Mouse (Mus musculus) liver, embryonic 16.5 days (tissue): ENCODE results near the gene Tgoln1. TPM values are rescaled to one million over a fixed set of nuclear protein-coding genes. Genes with fewer than 3 reads are reported as not detected.
A peak's percentile ranks its signal among the peaks of the same experiment; 100 is the strongest.

Experiments used
- ATAC-seq: fragments of 200-750 bp; cut with Nextera tagmentation; 2 replicates; pipeline ENCODE4 v1.8.0; 2017; ENCODE audit warnings: low read depth, mild to moderate bottlenecking, moderate number of reproducible peaks, moderate library complexity
- H3K27ac ChIP-seq: fragments of 300-500 bp; sonication (generic); 2 replicates; pipeline ENCODE4 v1.5.1; 2014; ENCODE audit warnings: mild to moderate bottlenecking, low read length
- H3K27me3 ChIP-seq: fragments of 300-500 bp; sonication (generic); 2 replicates; pipeline ENCODE4 v1.6.1; 2014; ENCODE audit warnings: low read depth, low read length, mixed read lengths; ENCODE audit not compliant: control insufficient read depth, insufficient read depth
- H3K36me3 ChIP-seq: fragments of 300-500 bp; sonication (generic); 2 replicates; pipeline ENCODE4 v1.6.1; 2014; ENCODE audit warnings: mild to moderate bottlenecking; ENCODE audit not compliant: control insufficient read depth, insufficient read depth
- H3K4me1 ChIP-seq: fragments of 300-500 bp; sonication (generic); 2 replicates; pipeline ENCODE4 v1.6.1; 2014; ENCODE audit warnings: low read depth, low read length, mixed read lengths; ENCODE audit not compliant: control insufficient read depth
- H3K4me2 ChIP-seq: fragments of 300-500 bp; sonication (generic); 2 replicates; pipeline ENCODE4 v1.6.1; 2014; ENCODE audit warnings: low read depth, low read length, mixed read lengths
- H3K4me3 ChIP-seq: fragments of 300-500 bp; sonication (generic); 2 replicates; pipeline ENCODE4 v1.5.1; 2014; ENCODE audit warnings: low read depth, mild to moderate bottlenecking, low read length
- H3K9ac ChIP-seq: fragments of 300-500 bp; sonication (generic); 2 replicates; pipeline ENCODE4 v1.6.1; 2014; ENCODE audit warnings: low read depth, low read length
- H3K9me3 ChIP-seq: fragments of 300-500 bp; sonication (generic); replicated peaks from 2 replicates; pipeline ENCODE4 v1.6.1; 2016; ENCODE audit warnings: low read length; ENCODE audit not compliant: control insufficient read depth
- WGBS: fragments of 180-500 bp; shearing (Covaris S2); extraction: QIAGEN DNeasy Blood & Tissue Kit; methylation state at CpG from one replicate; pipeline ENCODE4 v1.1.7; 2014; ENCODE audit not compliant: insufficient replicate concordance; 5-methylcytosine and 5-hydroxymethylcytosine counted together
- polyA plus RNA-seq: library from polyadenylated mRNA; unstranded; fragments of >200 nt; fragmentation: Nextera tagmentation; extraction: Ambion mirVana; gene quantifications from 2 replicates; pipeline ENCODE4 v1.2.1, GENCODE M21; 2015

The Tgoln1 gene
- polyA plus RNA-seq, 1 experiment from 2014 or later, result 16.8 TPM

- Histone ChIP-seq H3K36me3 (no peaks in the 10 kb centered on the region), H3K9ac (no peak overlapping the region), H3K27me3 (no peaks in the 10 kb centered on the region), H3K4me3 (no peak overlapping the region), H3K4me1 (peaks cover 9% of the 10 kb centered on the region), H3K4me2 (no peak overlapping the region), H3K9me3 (no peaks in the 10 kb centered on the region), H3K27ac (no peak overlapping the region)
- ATAC-seq, result no peak
- 56% methylated on average over 6 of the region's 6 CpGs for WGBS
Observed at GRCm38 (mm10) chr6:72593011-72593803, 23.6 kb downstream of the Tgoln1 start.

GRCm38 (mm10) chr6:72590111-72590510, 26.7 kb downstream of the Tgoln1 start:
- no peak for ATAC-seq

GRCm38 (mm10) chr6:72588307-72588706, 28.5 kb downstream of the Tgoln1 start:
- Histone ChIP-seq H3K4me3 (no peak overlapping the region), H3K9me3 (no peaks in the 10 kb centered on the region), H3K27ac (no peak overlapping the region), H3K4me1 (no peaks in the 10 kb centered on the region; the same call in 1 of the 2 replicates), H3K36me3 (no peaks in the 10 kb centered on the region), H3K9ac (no peak overlapping the region), H3K27me3 (no peaks in the 10 kb centered on the region), H3K4me2 (no peak overlapping the region)
- no peak for ATAC-seq

More at GRCm38 (mm10) chr6:72590111-72590510, 26.7 kb downstream of the Tgoln1 start:
- Histone ChIP-seq H3K4me3 (no peak overlapping the region), H3K4me1 (no peaks in the 10 kb centered on the region), H3K4me2 (no peak overlapping the region), H3K36me3 (no peaks in the 10 kb centered on the region), H3K27ac (no peak overlapping the region), H3K9me3 (no peaks in the 10 kb centered on the region), H3K27me3 (no peaks in the 10 kb centered on the region), H3K9ac (no peak overlapping the region)

GRCm38 (mm10) chr6:72586701-72587100, 30.1 kb downstream of the Tgoln1 start:
- Histone ChIP-seq H3K9me3 (no peaks in the 10 kb centered on the region), H3K27me3 (no peaks in the 10 kb centered on the region), H3K36me3 (no peaks in the 10 kb centered on the region), H3K9ac (no peak overlapping the region), H3K4me2 (no peak overlapping the region), H3K27ac (no peak overlapping the region), H3K4me3 (no peak overlapping the region), H3K4me1 (no peaks in the 10 kb centered on the region; the same call in 1 of the 2 replicates)
- 61% methylated on average over 3 of the region's 3 CpGs for WGBS
- ATAC-seq, result no peak

GRCm38 (mm10) chr6:72584154-72584553, 32.6 kb downstream of the Tgoln1 start:
- WGBS, result 63% methylated on average over 11 of the region's 11 CpGs
- Histone ChIP-seq H3K9ac (no peak overlapping the region), H3K4me2 (no peak overlapping the region), H3K4me1 (no peaks in the 10 kb centered on the region; the same call in 1 of the 2 replicates), H3K9me3 (no peaks in the 10 kb centered on the region), H3K4me3 (no peak overlapping the region), H3K36me3 (no peaks in the 10 kb centered on the region), H3K27me3 (no peaks in the 10 kb centered on the region), H3K27ac (no peak overlapping the region)
- ATAC-seq, result peak; percentile 59

- WGBS, result 61% methylated on average over 4 of the region's 4 CpGs
Observed at GRCm38 (mm10) chr6:72583211-72583839, 33.5 kb downstream of the Tgoln1 start.

GRCm38 (mm10) chr6:72581625-72582382, 35.0 kb downstream of the Tgoln1 start:
- H3K4me1 ChIP-seq, result no peaks in the 10 kb centered on the region; the same call in 1 of the 2 replicates
- no peaks in the 10 kb centered on the region for H3K9me3 ChIP-seq
- H3K9ac ChIP-seq, result no peak overlapping the region
- no peak for ATAC-seq
- no peak overlapping the region for H3K27ac ChIP-seq
- H3K4me2 ChIP-seq, result no peak overlapping the region
- H3K27me3 ChIP-seq, result no peaks in the 10 kb centered on the region
- H3K4me3 ChIP-seq, result no peak overlapping the region
- WGBS, result 54% methylated on average over 11 of the region's 11 CpGs
- H3K36me3 ChIP-seq, result no peaks in the 10 kb centered on the region

More at GRCm38 (mm10) chr6:72583211-72583839, 33.5 kb downstream of the Tgoln1 start:
- peak; percentile 24; the same call in 1 of the 2 replicates for ATAC-seq
- Histone ChIP-seq H3K4me1 (no peaks in the 10 kb centered on the region; the same call in 1 of the 2 replicates), H3K9ac (no peak overlapping the region), H3K9me3 (no peaks in the 10 kb centered on the region), H3K36me3 (no peaks in the 10 kb centered on the region), H3K27me3 (no peaks in the 10 kb centered on the region), H3K4me3 (no peak overlapping the region), H3K27ac (no peak overlapping the region), H3K4me2 (no peak overlapping the region)

- no peak overlapping the region for H3K27ac ChIP-seq
- no peaks in the 10 kb centered on the region for H3K9me3 ChIP-seq
- no peaks in the 10 kb centered on the region for H3K27me3 ChIP-seq
- WGBS, result 73% methylated on average over 3 of the region's 3 CpGs
- no peaks in the 10 kb centered on the region for H3K4me1 ChIP-seq
- no peak overlapping the region for H3K9ac ChIP-seq
- H3K4me2 ChIP-seq, result no peak overlapping the region
- H3K36me3 ChIP-seq, result no peaks in the 10 kb centered on the region
- no peak for ATAC-seq
- H3K4me3 ChIP-seq, result no peak overlapping the region
Observed at GRCm38 (mm10) chr6:72576041-72576440, 40.8 kb downstream of the Tgoln1 start.
